Mouse (Mus musculus) cerebellum, adult 2 months (tissue): ENCODE measurements around the gene Cript.
"Not testable (repeated sequence)": the region's sequence is repeated elsewhere in the genome, so short reads cannot be mapped to it uniquely, and the experiment has no call there.

ENCODE experiments used
- CTCF ChIP-seq: fragments of 200-500 bp; IDR thresholded peaks from 2 replicates; pipeline ENCODE4 v1.5.1; 2011; ENCODE audit warnings: low read depth, mild to moderate bottlenecking, control low read depth, low read length, moderate library complexity, borderline replicate concordance; ENCODE audit not compliant: insufficient read depth
- POLR2A ChIP-seq: fragments of 200-500 bp; IDR thresholded peaks from 2 replicates; pipeline ENCODE4 v1.6.1; 2011; ENCODE audit warnings: low read length, control low read depth, borderline replicate concordance; ENCODE audit not compliant: insufficient read depth

DNA sequence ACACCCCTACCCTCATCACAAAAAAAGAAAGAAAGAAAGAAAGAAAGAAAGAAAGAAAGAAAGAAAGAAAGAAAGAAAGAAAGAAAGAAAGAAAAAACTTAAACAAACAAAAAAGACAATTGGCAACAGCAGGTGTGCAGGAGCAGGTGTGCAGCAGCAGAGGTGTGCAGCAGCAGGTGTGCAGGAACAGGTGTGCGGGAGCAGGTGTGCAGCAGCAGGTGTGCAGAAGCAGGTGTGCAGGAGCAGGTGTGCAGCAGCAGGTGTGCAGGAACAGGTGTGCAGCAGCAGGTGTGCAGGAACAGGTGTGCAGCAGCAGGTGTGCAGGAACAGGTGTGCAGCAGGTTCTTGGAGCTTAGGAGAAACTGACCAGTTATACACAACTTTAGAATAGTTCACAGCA lies 46.8 kb downstream of the Cript start:
- TF ChIP-seq POLR2A, CTCF: not testable (repeated sequence)
